Mouse (Mus musculus) kidney, adult 2 months (tissue): ENCODE results near the gene Fbxw11. TPM values are rescaled to one million over a fixed set of nuclear protein-coding genes. Genes with fewer than 3 reads are reported as not detected.

ENCODE experiments used
- DNase-seq: peaks from one replicate; pipeline ENCODE4 v3.0.0; 2021
- H3K27ac ChIP-seq: fragments of 200-500 bp; 2 replicates; pipeline ENCODE4 v1.5.1; 2012; ENCODE audit warnings: low read depth, low read length, control low read depth, inconsistent platforms; ENCODE audit not compliant: insufficient read depth
- H3K27me3 ChIP-seq: fragments of 200-500 bp; replicated peaks from 2 replicates; pipeline ENCODE4 v1.6.1; 2012; ENCODE audit warnings: mild to moderate bottlenecking, moderate library complexity, low read length, inconsistent platforms; ENCODE audit not compliant: control insufficient read depth, insufficient read depth
- H3K36me3 ChIP-seq: fragments of 200-500 bp; 2 replicates; pipeline ENCODE4 v1.6.1; 2012; ENCODE audit warnings: mild to moderate bottlenecking, moderate library complexity, low read length, inconsistent platforms; ENCODE audit not compliant: control insufficient read depth, insufficient read depth
- H3K4me1 ChIP-seq: fragments of 200-500 bp; 2 replicates; pipeline ENCODE4 v1.6.1; 2011; ENCODE audit warnings: low read length; ENCODE audit not compliant: control insufficient read depth, insufficient read depth
- H3K4me3 ChIP-seq: fragments of 200-500 bp; 2 replicates; pipeline ENCODE4 v1.5.1; 2011; ENCODE audit warnings: mild to moderate bottlenecking, low read depth, low read length, control low read depth; ENCODE audit not compliant: insufficient read depth
- CTCF ChIP-seq: fragments of 200-500 bp; conservative IDR thresholded peaks from 2 replicates; pipeline ENCODE4 v1.5.1; 2011; ENCODE audit warnings: low read depth, mild to moderate bottlenecking, control low read depth, low read length, moderate library complexity, mixed read lengths; ENCODE audit not compliant: insufficient read depth, insufficient read length
- POLR2A ChIP-seq: fragments of 200-500 bp; IDR thresholded peaks from one replicate; pipeline ENCODE4 v1.6.1; 2011; ENCODE audit warnings: low read depth, low read length, control low read depth
- WGBS: fragments of 180-500 bp; shearing (Covaris S2); methylation state at CpG from one replicate; pipeline ENCODE4 v1.1.7; 2018; 5-methylcytosine and 5-hydroxymethylcytosine counted together
- polyA plus RNA-seq: library from polyadenylated mRNA; depleted of rRNA; stranded (reverse); fragments of >200 nt; gene quantifications from 2 replicates; pipeline ENCODE4 v1.2.3, GENCODE M21; 2012

Gene Fbxw11
- polyA plus RNA-seq, 1 experiment, result 62.2 TPM

DNA sequence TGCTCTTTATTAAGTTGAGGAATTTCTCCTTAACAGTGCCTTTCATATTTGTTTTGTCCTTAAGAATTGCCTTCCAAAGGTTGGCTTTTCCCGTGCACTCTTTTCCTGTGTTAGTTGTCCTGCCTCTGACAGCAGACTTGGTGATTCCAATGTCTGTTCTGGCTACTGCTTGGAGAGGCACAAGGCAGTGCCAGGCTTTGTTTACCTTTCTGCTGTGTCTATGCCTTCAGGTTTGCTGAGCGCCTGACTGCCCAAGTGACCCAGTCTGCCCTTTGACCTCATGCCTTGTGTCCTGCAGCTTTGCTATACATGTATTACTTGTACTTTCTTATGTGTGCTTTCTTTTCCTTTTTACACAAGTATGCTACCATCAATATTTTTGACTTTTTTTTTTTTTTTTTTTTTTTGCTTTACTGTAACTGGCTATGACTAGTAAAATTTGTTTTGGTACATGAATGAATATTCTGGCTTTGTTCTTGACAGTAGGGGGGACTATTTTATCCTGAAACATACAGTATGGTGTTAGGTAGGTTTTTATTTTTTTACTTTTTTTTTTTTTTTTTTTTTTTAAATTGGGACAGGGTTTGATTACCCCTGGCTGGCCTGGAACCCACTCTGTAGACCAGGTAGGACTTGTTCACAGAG is 54.0 kb downstream of the Fbxw11 start:
- Histone ChIP-seq H3K27me3 (no peaks in the 10 kb centered on the region), H3K4me3 (no peak overlapping the region), H3K27ac (no peak overlapping the region), H3K4me1 (peaks cover 41% of the 10 kb centered on the region), H3K36me3 (no peaks in the 10 kb centered on the region)
- TF ChIP-seq CTCF, result no peak
- no peak for TF ChIP-seq POLR2A
- WGBS, result 23% methylated on average over 2 of the region's 2 CpGs
- peak; percentile 74 for DNase-seq

DNA sequence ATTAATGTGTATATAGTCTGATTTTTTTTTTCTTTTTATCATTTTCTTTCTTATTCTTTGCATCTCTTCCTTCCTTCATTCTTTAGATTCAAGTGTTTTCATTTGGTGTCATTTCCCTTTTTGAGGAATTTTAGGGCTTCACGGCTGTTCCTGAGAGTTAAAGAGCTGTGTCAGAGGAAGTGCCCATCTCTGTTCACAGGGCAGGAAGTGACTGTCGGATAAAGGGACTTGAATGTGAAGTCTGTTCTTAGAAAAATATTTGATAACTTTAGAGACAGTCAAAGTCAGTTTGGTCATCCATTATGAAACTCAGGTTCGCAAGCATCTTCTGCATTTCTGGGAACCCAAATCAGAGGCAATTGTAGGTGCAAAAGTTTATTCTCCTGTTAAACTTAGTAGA is 55.2 kb downstream of the Fbxw11 start:
- Histone ChIP-seq H3K27me3 (no peaks in the 10 kb centered on the region), H3K4me3 (no peak overlapping the region), H3K27ac (no peak overlapping the region), H3K4me1 (peaks cover 37% of the 10 kb centered on the region), H3K36me3 (no peaks in the 10 kb centered on the region)
- TF ChIP-seq CTCF (no peak), POLR2A (no peak)
- 55% methylated on average over 3 of the region's 3 CpGs for WGBS
- DNase-seq, result no peak

DNA sequence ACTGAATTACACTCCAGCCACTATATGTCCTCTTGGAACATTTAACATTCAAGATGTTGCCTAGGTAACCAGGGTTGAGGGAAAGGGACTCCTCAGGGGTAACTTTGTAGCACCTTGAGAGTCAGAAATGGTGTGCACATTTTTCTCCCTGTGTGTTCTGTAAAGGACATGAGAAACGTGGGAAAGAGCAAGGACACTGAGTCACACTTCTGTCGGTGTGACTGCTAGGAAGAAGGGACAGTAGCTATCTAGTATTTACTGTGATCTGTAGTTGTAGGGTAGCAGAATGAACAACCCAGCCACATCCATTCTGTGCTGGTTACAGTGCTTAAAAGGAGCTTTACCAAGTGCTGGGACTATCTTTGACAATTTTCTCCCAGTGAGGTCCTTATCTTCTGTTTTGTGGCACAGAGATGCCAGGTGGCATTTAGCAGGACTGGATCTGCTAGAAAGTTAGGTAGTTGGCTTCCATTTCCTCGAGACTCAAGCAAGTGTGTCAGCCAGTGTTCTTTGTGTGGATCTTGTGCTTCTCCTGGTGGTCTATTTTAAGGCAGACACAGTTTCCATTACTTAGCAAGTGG is 57.5 kb downstream of the Fbxw11 start:
- TF ChIP-seq POLR2A, result no peak
- TF ChIP-seq CTCF, result no peak
- no peaks in the 10 kb centered on the region for H3K27me3 ChIP-seq
- H3K4me3 ChIP-seq, result no peak overlapping the region
- DNase-seq, result no peak
- 77% methylated on average over 3 of the region's 3 CpGs for WGBS
- no peak overlapping the region for H3K27ac ChIP-seq
- no peaks in the 10 kb centered on the region for H3K36me3 ChIP-seq
- H3K4me1 ChIP-seq, result peaks cover 36% of the 10 kb centered on the region

DNA sequence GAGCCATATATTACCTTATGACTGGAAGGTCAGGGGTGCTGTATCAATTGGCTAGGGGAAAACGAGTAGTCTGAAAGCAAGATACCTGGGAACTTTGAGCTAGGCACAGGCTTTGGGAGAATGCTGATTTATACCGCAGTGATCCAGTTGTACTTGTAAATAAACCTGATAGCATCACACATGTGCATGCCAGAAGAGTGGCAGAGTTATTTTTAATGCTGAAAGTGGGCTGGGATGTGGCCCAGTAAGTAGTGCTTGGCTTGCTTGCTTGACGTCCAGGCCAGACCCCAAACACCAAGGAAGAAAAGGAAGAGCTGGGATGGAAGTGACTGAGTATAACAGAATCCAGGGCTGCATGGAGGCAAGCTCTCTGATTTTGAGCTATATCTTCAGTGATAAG is 59.0 kb downstream of the Fbxw11 start:
- no peaks in the 10 kb centered on the region for H3K27me3 ChIP-seq
- WGBS, result 39% methylated on average over 3 of the region's 3 CpGs
- no peak overlapping the region for H3K27ac ChIP-seq
- peaks cover 30% of the 10 kb centered on the region for H3K4me1 ChIP-seq
- H3K36me3 ChIP-seq, result no peaks in the 10 kb centered on the region
- no peak for DNase-seq
- H3K4me3 ChIP-seq, result no peak overlapping the region
- TF ChIP-seq POLR2A, result no peak
- TF ChIP-seq CTCF, result no peak

DNA sequence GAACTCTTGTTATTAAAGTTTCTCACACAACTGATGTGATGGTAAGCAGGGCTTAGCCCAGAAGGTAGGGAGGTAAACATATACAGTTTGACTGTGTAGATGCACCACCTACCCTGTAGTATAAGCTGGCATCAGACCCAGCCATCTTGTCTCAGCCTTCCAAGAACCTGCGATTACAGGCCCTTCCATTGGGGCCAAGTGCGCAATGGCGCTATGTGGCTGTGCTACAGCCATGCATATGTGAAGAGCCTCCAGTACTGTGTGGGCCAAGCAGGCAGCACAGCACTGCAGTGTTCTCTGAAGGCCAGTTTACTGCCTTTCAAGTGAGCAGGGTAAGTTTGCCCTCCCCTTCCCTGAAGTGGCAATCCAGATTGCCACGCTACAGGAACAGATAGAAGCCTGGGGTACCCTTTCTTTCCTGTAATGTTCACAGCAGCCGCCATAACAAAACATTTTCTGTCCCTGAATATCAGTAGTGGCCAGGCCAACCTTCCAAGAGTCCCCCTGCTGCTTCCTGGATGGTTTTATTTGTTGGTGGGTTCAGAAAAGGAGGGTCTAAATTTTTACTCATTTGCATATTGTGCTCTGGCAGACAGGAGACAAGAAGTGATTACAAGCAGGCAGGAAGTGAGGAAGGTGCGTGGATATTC is 61.8 kb downstream of the Fbxw11 start:
- no peak for TF ChIP-seq POLR2A
- TF ChIP-seq CTCF, result no peak
- no peak overlapping the region for H3K27ac ChIP-seq
- no peaks in the 10 kb centered on the region for H3K36me3 ChIP-seq
- WGBS, result 93% methylated on average over 6 of the region's 6 CpGs
- no peak for DNase-seq
- no peaks in the 10 kb centered on the region for H3K27me3 ChIP-seq
- H3K4me3 ChIP-seq, result no peak overlapping the region
- peaks cover 20% of the 10 kb centered on the region for H3K4me1 ChIP-seq

DNA sequence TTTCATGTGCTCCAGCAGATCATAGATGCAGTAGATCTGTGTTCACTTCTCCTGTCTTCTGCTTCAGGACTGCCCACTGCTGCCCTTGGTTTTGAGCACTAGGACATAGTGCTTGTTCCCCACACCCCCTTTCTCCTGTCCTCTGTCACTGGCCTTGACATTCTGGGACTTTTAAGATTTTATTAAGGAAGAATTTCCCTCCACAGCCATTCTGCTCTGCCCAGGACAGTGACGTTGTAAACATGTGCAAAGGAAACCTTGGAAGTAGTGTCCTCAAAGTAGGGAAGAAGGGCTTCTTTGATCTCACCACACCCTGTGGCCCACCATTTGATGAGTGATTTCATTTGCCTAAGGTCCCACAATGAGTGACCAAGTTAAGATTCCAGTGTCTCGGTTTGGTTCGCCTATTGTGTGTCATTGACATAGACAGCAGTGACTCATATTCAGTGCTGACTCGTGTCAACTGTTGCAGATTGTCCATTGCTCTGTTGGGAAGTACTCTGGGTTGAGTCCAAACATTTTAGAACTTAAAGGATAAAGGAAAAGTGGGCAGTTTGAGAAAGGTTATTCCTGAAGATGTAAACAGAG is 64.0 kb downstream of the Fbxw11 start:
- TF ChIP-seq POLR2A (no peak), CTCF (no peak)
- Histone ChIP-seq H3K4me1 (peaks cover 8% of the 10 kb centered on the region; the same call in 1 of the 2 replicates), H3K27me3 (no peaks in the 10 kb centered on the region), H3K36me3 (no peaks in the 10 kb centered on the region), H3K27ac (no peak overlapping the region), H3K4me3 (no peak overlapping the region)
- 56% methylated on average over 4 of the region's 4 CpGs for WGBS
- DNase-seq, result no peak

DNA sequence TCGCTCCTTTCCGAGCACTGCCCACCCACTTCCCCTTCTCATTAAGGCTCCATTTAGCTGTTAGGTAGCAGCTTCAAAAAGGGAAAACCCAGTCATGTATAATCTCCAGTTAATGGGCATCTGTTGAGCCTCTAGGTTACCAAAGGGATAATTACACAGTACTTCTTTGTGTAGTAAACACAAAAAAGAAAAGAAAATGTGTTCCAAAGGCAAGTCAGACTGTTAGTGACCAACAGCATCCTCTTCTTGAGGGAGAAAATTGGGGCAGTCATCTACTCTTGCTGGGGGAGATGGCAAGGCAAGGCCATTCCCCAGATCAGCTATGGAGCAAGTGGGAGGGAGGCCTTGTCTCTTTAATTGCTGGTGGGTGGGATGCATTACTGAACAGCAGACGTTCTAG is 65.0 kb downstream of the Fbxw11 start:
- Histone ChIP-seq H3K36me3 (no peaks in the 10 kb centered on the region; the same call in 1 of the 2 replicates), H3K4me3 (no peak overlapping the region), H3K27me3 (no peaks in the 10 kb centered on the region), H3K27ac (no peak overlapping the region), H3K4me1 (peaks cover 8% of the 10 kb centered on the region; the same call in 1 of the 2 replicates)
- no peak for TF ChIP-seq CTCF
- TF ChIP-seq POLR2A, result no peak
- WGBS, result 55% methylated on average over 3 of the region's 3 CpGs
- DNase-seq, result no peak
